Mouse (Mus musculus) lung, embryonic 15.5 days (tissue): ENCODE measurements around the gene Rxfp1. TPM values are rescaled to one million over a fixed set of nuclear protein-coding genes. Genes with fewer than 3 reads are reported as not detected.
A peak's percentile ranks its signal among the peaks of the same experiment; 100 is the strongest.

Experiments used
- ATAC-seq: fragments of 200-750 bp; cut with Nextera tagmentation; 2 replicates; pipeline ENCODE4 v1.8.0; 2017; ENCODE audit warnings: moderate number of reproducible peaks, borderline replicate concordance; ENCODE audit not compliant: low FRiP score, low TSS enrichment; ENCODE audit errors: extremely low read depth
- H3K27ac ChIP-seq: fragments of 300-500 bp; sonication (generic); 2 replicates; pipeline ENCODE4 v1.5.1; 2015; ENCODE audit warnings: moderate library complexity, mild to moderate bottlenecking, inconsistent platforms
- H3K27me3 ChIP-seq: fragments of 300-500 bp; sonication (generic); 2 replicates; pipeline ENCODE4 v1.6.1; 2015; ENCODE audit warnings: inconsistent platforms
- H3K36me3 ChIP-seq: fragments of 300-500 bp; sonication (generic); 2 replicates; pipeline ENCODE4 v1.6.1; 2015; ENCODE audit warnings: inconsistent platforms
- H3K4me1 ChIP-seq: fragments of 300-500 bp; sonication (generic); 2 replicates; pipeline ENCODE4 v1.6.1; 2015; ENCODE audit warnings: inconsistent platforms
- H3K4me2 ChIP-seq: fragments of 300-500 bp; sonication (generic); 2 replicates; pipeline ENCODE4 v1.6.1; 2015; ENCODE audit warnings: inconsistent platforms, mild to moderate bottlenecking, moderate library complexity
- H3K4me3 ChIP-seq: fragments of 300-500 bp; sonication (generic); 2 replicates; pipeline ENCODE4 v1.5.1; 2015; ENCODE audit warnings: mild to moderate bottlenecking, inconsistent platforms
- H3K9ac ChIP-seq: fragments of 300-500 bp; sonication (generic); 2 replicates; pipeline ENCODE4 v1.6.1; 2015; ENCODE audit warnings: inconsistent platforms
- H3K9me3 ChIP-seq: fragments of 300-500 bp; sonication (generic); 2 replicates; pipeline ENCODE4 v1.6.1; 2016; ENCODE audit warnings: inconsistent platforms
- WGBS: fragments of 180-500 bp; shearing (Covaris S2); methylation state at CpG from one replicate; pipeline ENCODE4 v1.1.7; 2015; 5-methylcytosine and 5-hydroxymethylcytosine counted together
- polyA plus RNA-seq: library from polyadenylated mRNA; unstranded; fragments of >200 nt; fragmentation: Nextera tagmentation; extraction: Ambion mirVana; gene quantifications from 2 replicates; pipeline ENCODE4 v1.2.1, GENCODE M21; 2015

The Rxfp1 gene
- 0.63 and 1.3 TPM in 2 replicates for polyA plus RNA-seq

DNA sequence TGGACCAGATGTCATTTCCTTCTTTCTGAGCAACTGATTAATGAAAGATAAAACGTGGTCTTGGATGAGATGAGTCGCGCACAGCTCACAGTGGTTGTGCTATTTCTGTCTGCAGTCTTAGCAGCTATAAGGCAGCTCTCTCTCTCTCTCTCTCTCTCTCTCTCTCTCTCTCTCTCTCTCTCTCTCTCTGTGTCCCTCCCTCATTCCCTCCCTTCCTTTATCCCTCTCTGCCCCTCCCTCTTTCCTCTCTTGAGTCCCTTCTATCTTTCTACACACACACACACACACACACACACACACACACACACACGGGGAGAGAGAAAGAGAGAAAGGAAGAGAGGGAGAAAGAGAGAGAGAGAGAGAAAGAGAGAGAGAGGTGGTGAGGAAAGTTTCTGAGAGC, at the start of gene Rxfp1:
Gene Rxfp1 (minus strand): TSS at position 101 of the 400 bp plus-strand sequence.
- Histone ChIP-seq H3K4me2 (no peak within 1 kb of the TSS), H3K4me1 (no peaks in the 10 kb centered on the region), H3K27me3 (no peaks in the 10 kb centered on the region), H3K4me3 (no peak within 1 kb of the TSS), H3K9me3 (no peaks in the 10 kb centered on the region), H3K9ac (no peak within 1 kb of the TSS), H3K27ac (no peak within 1 kb of the TSS), H3K36me3 (no peaks in the 10 kb centered on the region)
- ATAC-seq: no peak
- WGBS: 49% methylated on average over 4 of the region's 4 CpGs

DNA sequence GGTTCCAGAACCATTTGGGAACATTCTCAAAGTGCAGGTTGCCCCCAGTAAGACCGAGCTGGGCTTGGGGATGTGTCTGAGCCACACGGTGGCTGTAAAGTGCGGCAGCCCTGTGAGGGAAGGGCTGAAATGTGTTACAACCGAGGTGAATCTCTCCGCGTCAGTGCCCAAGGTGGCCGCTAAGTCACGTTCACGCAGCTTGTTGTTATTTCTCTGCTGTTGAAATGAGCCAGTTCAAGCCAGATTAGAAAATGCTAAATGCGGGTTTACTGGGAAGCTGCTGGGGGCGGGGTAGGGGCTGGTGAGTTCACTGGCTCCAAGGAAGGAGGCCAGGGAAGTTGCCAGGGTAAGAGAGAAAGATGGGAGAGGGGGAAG, 46.7 kb upstream of the Rxfp1 start:
- H3K4me2 ChIP-seq: peak overlapping the region; percentile 52
- 5% methylated on average over 11 of the region's 11 CpGs for WGBS
- no peaks in the 10 kb centered on the region for H3K9me3 ChIP-seq
- no peak for ATAC-seq
- H3K27me3 ChIP-seq: no peaks in the 10 kb centered on the region
- no peak overlapping the region for H3K27ac ChIP-seq
- peaks cover 10% of the 10 kb centered on the region for H3K4me1 ChIP-seq
- H3K36me3 ChIP-seq: no peaks in the 10 kb centered on the region
- H3K9ac ChIP-seq: no peak overlapping the region
- peak overlapping the region; percentile 15; the same call in 1 of the 2 replicates for H3K4me3 ChIP-seq

DNA sequence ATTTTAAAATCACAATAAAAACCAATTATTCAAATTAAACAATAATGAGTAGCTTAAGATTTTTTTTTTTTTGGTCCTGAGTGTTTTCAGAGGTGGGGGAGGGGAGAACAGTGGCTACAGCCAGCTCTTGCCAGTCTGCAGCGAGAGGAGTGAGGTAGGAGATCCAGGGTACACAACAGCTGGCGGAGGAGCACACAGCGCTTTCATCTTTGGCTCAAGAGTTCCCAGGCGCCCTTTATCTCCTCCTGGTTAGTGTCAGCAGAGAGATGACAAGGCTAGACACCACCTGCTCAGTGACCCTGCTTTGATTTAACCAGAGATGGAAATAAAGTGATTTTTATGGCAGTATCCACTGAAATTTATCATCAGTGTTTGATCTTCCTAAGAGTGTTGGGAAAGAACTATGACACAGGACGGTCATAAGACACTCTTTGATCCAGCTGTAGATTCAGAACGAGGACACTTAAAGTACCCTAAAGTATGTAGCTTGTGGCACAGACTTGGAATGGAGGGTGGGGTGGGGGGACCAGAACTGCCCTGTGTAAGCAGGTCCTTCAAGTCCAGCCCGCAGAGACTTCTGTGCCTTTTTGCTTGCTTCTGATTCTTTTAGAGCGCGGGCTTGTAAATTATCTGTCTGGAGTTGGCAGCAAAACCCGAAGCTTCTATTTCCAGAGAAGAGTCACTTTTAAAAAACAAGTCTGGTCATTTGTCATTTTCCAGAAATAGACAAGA, 46.1 kb upstream of the Rxfp1 start:
- WGBS: 5% methylated on average over 10 of the region's 10 CpGs
- Histone ChIP-seq H3K4me3 (peak overlapping the region; percentile 15; the same call in 1 of the 2 replicates), H3K9me3 (no peaks in the 10 kb centered on the region), H3K27me3 (no peaks in the 10 kb centered on the region), H3K27ac (no peak overlapping the region), H3K4me1 (peaks cover 10% of the 10 kb centered on the region), H3K36me3 (no peaks in the 10 kb centered on the region), H3K4me2 (peak overlapping the region; percentile 52), H3K9ac (no peak overlapping the region)
- peak; percentile 65; the same call in 1 of the 2 replicates for ATAC-seq

DNA sequence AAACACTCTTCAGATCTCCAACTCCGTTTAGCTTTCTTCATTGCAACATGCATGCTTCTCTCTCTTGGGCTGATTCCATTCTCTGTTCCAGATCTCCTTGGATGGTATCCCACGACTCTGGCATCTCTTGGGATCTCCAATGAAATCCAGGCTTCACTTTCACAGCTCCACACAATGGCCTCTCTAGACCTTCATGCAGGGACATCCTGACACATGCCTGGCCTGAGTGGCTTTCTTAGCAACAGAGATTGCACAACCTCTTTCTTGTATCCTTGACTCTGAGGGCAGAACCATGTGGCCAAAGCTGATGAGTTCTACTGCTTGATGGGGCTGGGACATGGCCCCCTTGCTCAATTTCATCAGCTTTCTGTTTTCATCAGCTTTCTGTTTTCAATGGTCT, 35.0 kb upstream of the Rxfp1 start:
- no peaks in the 10 kb centered on the region for H3K27me3 ChIP-seq
- H3K9me3 ChIP-seq: no peaks in the 10 kb centered on the region
- no peaks in the 10 kb centered on the region for H3K4me1 ChIP-seq
- no peak overlapping the region for H3K9ac ChIP-seq
- H3K4me3 ChIP-seq: no peak overlapping the region
- no peak for ATAC-seq
- no peak overlapping the region for H3K4me2 ChIP-seq
- no peak overlapping the region for H3K27ac ChIP-seq
- H3K36me3 ChIP-seq: no peaks in the 10 kb centered on the region
- WGBS: 65% methylated on average over 2 of the region's 2 CpGs

DNA sequence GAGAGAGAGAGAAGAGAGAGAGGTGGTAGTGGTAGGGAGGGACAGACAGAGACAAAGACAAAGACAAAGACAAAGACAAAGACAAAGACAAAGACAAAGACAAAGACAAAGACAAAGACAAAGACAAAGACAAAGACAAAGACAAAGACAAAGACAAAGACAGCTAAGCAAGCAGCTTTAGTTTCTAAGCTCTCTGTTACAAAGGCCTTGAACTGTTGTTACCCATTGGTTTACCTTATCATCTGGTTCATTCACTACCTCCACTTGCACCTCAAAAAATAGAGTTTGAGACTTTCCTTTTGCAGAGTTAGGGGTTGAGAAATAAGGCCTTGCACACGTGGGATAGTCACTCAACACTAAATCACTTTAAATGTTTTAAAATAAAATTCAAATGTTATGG, 16.1 kb upstream of the Rxfp1 start:
- Histone ChIP-seq H3K4me1 (no peaks in the 10 kb centered on the region), H3K4me3 (no peak overlapping the region), H3K27ac (no peak overlapping the region), H3K36me3 (no peaks in the 10 kb centered on the region), H3K27me3 (no peaks in the 10 kb centered on the region), H3K4me2 (no peak overlapping the region), H3K9me3 (no peaks in the 10 kb centered on the region), H3K9ac (no peak overlapping the region)
- no peak for ATAC-seq
- WGBS: 54% methylated on average over 1 of the region's 1 CpGs

DNA sequence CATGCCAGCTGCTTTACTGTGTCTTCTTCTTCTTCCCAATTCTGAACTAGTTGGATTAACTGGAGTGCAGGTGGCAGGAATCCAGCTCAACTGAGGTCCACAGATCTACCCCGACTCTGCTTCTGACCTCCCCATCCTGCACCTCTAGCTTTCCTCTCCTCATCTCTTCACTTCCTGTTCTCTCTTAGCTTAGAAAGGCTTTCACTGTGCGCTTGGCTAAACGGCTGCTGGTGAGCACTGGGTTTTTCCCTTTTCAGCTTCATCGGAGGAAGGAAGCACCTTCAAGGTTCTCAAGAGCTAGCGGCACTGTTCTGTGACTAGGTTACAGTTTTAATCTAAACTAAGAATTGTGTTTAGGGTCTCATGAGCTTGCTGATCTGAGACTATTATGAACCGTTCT, 8.9 kb upstream of the Rxfp1 start:
- no peak overlapping the region for H3K27ac ChIP-seq
- 85% methylated on average over 6 of the region's 6 CpGs for WGBS
- H3K9ac ChIP-seq: no peak overlapping the region
- no peak overlapping the region for H3K4me3 ChIP-seq
- no peaks in the 10 kb centered on the region for H3K36me3 ChIP-seq
- no peaks in the 10 kb centered on the region for H3K4me1 ChIP-seq
- H3K9me3 ChIP-seq: no peaks in the 10 kb centered on the region
- no peak for ATAC-seq
- H3K27me3 ChIP-seq: no peaks in the 10 kb centered on the region
- H3K4me2 ChIP-seq: no peak overlapping the region

DNA sequence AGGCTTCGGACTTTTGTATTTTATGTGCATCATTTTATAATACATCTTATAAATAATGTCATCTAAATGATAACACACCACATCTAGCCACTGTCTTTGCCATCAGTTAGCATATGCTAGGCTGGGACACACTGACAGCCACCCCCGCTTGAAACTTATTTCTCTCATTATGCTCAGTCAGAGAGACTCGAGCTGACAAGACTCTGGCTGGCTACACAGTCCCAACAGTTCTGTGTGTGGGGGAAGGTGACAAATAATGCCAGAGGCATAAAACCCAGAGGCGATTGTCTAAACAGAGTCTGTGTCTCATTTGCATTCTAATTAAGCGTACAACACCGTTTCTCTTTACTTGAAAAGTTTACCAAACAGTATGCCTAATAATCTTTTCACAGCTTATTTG, 7.4 kb upstream of the Rxfp1 start:
- Histone ChIP-seq H3K4me1 (no peaks in the 10 kb centered on the region), H3K4me3 (no peak overlapping the region), H3K27me3 (no peaks in the 10 kb centered on the region), H3K4me2 (no peak overlapping the region), H3K36me3 (no peaks in the 10 kb centered on the region), H3K27ac (no peak overlapping the region), H3K9me3 (no peaks in the 10 kb centered on the region), H3K9ac (no peak overlapping the region)
- no peak for ATAC-seq
- WGBS: 59% methylated on average over 6 of the region's 6 CpGs

DNA sequence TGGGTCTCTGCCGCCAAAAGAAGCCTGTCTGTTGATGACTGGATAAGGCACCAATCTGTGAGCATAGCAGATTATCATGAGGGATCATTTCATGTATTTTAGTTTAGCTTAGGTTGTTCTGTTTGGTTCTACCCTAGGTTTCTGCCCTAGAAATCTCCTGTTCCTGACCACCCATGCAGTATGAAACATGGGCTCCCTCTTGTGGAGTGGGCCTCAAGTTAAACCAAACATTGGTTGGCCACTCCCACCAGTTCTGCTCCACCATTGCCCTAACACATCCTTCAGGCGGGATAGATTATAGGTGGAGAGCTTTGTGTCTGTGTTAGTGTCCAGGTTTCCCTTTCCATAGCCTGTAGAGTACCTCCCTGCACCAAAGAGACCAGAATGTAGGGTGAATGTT, 6.7 kb upstream of the Rxfp1 start:
- H3K4me1 ChIP-seq: no peaks in the 10 kb centered on the region
- no peaks in the 10 kb centered on the region for H3K9me3 ChIP-seq
- H3K4me3 ChIP-seq: no peak overlapping the region
- H3K36me3 ChIP-seq: no peaks in the 10 kb centered on the region
- no peak for ATAC-seq
- no peak overlapping the region for H3K9ac ChIP-seq
- no peak overlapping the region for H3K27ac ChIP-seq
- no peak overlapping the region for H3K4me2 ChIP-seq
- WGBS: 91% methylated on average over 2 of the region's 2 CpGs
- H3K27me3 ChIP-seq: no peaks in the 10 kb centered on the region

DNA sequence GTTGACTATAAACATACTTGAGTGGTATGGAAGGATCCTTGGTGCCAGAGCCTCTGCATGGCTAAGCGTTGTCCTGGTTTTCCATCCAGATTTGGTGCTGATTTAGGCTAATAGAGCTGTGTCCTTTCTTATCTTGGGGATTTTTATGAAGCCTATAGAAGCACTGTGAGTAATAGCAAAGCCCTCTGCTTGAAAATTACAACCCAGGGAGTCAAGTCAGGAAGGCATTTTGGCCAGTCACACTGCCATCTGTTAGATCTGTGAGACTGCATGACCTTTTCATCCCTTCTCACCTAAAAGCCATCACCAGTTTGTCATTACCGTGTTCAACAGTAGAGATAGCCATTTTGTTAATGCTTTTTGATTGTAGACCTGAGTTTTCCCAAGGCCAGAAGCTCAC, 2.7 kb upstream of the Rxfp1 start:
- no peaks in the 10 kb centered on the region for H3K9me3 ChIP-seq
- ATAC-seq: no peak
- no peaks in the 10 kb centered on the region for H3K36me3 ChIP-seq

DNA sequence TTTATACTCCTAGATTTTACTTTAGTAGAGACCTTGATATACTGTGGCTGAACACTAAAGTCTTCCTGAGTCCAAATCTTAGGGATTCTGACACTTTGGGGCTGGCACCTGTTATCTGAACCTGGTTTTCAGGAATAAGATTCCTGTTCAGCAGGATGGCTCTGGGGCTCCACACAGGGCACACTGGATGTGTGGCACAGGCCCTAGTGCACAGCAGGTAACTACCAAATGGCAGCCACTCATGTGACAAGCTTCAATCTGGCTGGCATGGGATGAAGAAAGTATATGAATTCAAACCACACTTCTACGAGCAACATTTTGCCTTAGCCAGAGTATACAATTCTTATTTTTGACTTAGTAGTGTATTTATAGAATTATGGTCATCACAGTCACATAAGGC, 771 bp upstream of the Rxfp1 start:
- Histone ChIP-seq H3K4me1 (no peaks in the 10 kb centered on the region), H3K27ac (no peak overlapping the region), H3K4me2 (no peak overlapping the region), H3K4me3 (no peak overlapping the region), H3K9ac (no peak overlapping the region), H3K36me3 (no peaks in the 10 kb centered on the region), H3K27me3 (no peaks in the 10 kb centered on the region), H3K9me3 (no peaks in the 10 kb centered on the region)
- WGBS: 74% methylated on average over 1 of the region's 1 CpGs
- ATAC-seq: no peak

More for the DNA sequence above, 2.7 kb upstream of the Rxfp1 start:
- H3K4me3 ChIP-seq: no peak overlapping the region
- H3K4me1 ChIP-seq: no peaks in the 10 kb centered on the region
- no peak overlapping the region for H3K9ac ChIP-seq
- no peak overlapping the region for H3K4me2 ChIP-seq
- no peak overlapping the region for H3K27ac ChIP-seq
- WGBS: 82% methylated on average over 2 of the region's 2 CpGs
- H3K27me3 ChIP-seq: no peaks in the 10 kb centered on the region

DNA sequence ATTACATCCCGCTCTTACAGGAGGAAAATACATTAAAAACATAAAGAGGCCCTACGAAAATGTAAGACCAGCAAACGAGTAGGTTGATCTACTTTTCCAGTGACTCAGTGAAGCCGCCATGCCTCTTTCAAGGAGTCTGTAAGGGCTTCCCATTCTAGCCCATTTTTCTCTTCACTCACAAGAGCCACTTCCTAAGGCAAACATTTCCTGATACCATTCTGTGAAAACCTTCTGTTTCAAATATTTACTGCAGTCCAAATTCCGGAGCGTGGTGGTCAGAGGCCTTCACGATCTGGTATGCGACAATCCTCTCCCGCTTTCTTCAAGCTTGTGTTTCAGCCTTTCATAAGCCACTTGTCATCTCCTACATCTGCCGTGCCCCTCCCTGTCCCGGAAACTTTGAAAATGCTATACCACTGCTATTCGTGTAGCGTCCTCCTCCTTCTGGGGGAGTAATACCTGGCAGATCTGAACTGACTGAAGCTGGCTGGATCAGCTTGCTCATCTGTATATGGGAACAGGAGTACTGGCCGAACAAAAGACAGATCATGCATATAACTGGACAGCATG, 11.1 kb downstream of the Rxfp1 start:
- Histone ChIP-seq H3K36me3 (no peaks in the 10 kb centered on the region), H3K4me2 (no peak overlapping the region), H3K4me3 (no peak overlapping the region), H3K27me3 (no peaks in the 10 kb centered on the region), H3K9ac (no peak overlapping the region), H3K9me3 (no peaks in the 10 kb centered on the region), H3K4me1 (no peaks in the 10 kb centered on the region), H3K27ac (0 out of 2 replicates have a peak overlapping the region, but pooled peaks have one; percentile 45)
- 55% methylated on average over 14 of the region's 14 CpGs for WGBS
- ATAC-seq: peak; percentile 35; the same call in 1 of the 2 replicates

DNA sequence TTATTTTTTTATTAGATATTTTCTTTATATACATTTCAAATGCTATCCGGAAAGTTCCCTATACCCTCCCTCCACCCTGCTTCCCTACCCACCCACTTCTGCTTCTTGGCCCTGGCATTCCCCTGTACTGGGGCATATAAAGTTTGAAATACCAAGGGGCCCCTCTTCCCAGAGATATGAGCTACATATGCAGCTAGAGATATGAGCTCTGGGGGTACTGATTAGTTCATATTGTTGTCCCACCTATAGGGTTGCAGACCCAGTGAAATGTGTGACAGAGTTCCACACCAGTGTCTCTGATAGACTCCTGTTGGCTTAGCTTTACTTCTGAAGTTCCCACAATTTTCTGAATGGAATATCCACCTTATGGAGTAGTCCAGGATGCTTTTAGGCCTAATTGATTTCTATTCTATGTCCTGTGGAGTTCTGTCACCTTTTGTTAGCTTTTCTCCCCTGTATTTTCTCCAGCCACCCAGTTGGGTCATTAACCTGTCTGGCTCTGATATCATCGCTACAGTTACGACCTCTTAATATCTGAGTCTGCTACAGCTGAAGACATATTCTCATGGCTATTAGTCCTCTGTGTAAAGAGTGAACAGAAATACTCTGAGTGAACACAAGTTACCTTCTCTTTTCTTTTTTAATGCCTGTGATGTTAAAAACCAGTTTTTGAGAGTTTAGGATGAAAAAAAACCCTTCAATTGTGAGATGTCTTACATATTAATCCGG, 16.8 kb downstream of the Rxfp1 start:
- Histone ChIP-seq H3K27me3 (no peaks in the 10 kb centered on the region), H3K27ac (no peak overlapping the region), H3K4me1 (no peaks in the 10 kb centered on the region), H3K9me3 (no peaks in the 10 kb centered on the region), H3K36me3 (no peaks in the 10 kb centered on the region), H3K9ac (no peak overlapping the region), H3K4me3 (no peak overlapping the region), H3K4me2 (no peak overlapping the region)
- 80% methylated on average over 4 of the region's 4 CpGs for WGBS
- ATAC-seq: no peak
